Mouse (Mus musculus) ES-Bruce4 (cell line): ENCODE data around the gene Eml2. TPM values are rescaled to one million over a fixed set of nuclear protein-coding genes. Genes with fewer than 3 reads are reported as not detected.

Experiments used
- H3K27ac ChIP-seq: 2 replicates; pipeline ENCODE4 v1.5.1; 2012; ENCODE audit warnings: low read length, inconsistent platforms; ENCODE audit not compliant: insufficient read depth
- H3K27me3 ChIP-seq: 2 replicates; pipeline ENCODE4 v1.6.1; 2012; ENCODE audit warnings: mild to moderate bottlenecking, low read length, inconsistent platforms; ENCODE audit not compliant: control insufficient read depth, poor library complexity, insufficient read depth, severe bottlenecking
- H3K36me3 ChIP-seq: 2 replicates; pipeline ENCODE4 v1.6.1; 2012; ENCODE audit warnings: inconsistent platforms, mild to moderate bottlenecking, low read length, moderate library complexity; ENCODE audit not compliant: control insufficient read depth, poor library complexity, insufficient read depth, severe bottlenecking
- H3K4me1 ChIP-seq: one replicate; pipeline ENCODE4 v1.8.1; 2011; ENCODE audit warnings: low read length; ENCODE audit not compliant: control insufficient read depth, insufficient read depth
- H3K4me3 ChIP-seq: 2 replicates; pipeline ENCODE4 v1.5.1; 2011; ENCODE audit warnings: low read depth, mild to moderate bottlenecking, low read length
- H3K9ac ChIP-seq: 2 replicates; pipeline ENCODE4 v1.6.1; 2012; ENCODE audit warnings: low read depth, mild to moderate bottlenecking, inconsistent platforms; ENCODE audit not compliant: poor library complexity, severe bottlenecking
- H3K9me3 ChIP-seq: replicated peaks from 2 replicates; pipeline ENCODE4 v1.6.1; 2012; ENCODE audit warnings: mild to moderate bottlenecking, low read length, inconsistent platforms; ENCODE audit not compliant: control insufficient read depth, poor library complexity, insufficient read depth, severe bottlenecking
- CTCF ChIP-seq: IDR thresholded peaks from one replicate; pipeline ENCODE4 v1.8.1; 2011; ENCODE audit warnings: low read depth, low read length
- EP300 ChIP-seq: IDR thresholded peaks from 2 replicates; pipeline ENCODE4 v1.6.1; 2011; ENCODE audit warnings: low read depth, low read length; ENCODE audit not compliant: insufficient read depth
- POLR2A ChIP-seq: IDR thresholded peaks from one replicate; pipeline ENCODE4 v1.8.1; 2011; ENCODE audit warnings: low read length; ENCODE audit not compliant: insufficient read depth
- polyA plus RNA-seq: library from polyadenylated mRNA; stranded (reverse); fragments of >200 nt; gene quantifications from 2 replicates; pipeline ENCODE4 v1.2.4, GENCODE M21; 2011; ENCODE audit warnings: low read depth; ENCODE audit not compliant: missing spikeins, insufficient read depth, insufficient read length

The Eml2 gene
- polyA plus RNA-seq, 1 experiment = 64.4 TPM

GRCm38 (mm10) chr7:19158601-19159000, 17.6 kb upstream of the Eml2 start:
- no peaks in the 10 kb centered on the region for H3K4me1 ChIP-seq
- H3K27ac ChIP-seq = no peak overlapping the region
- no peaks in the 10 kb centered on the region for H3K27me3 ChIP-seq
- no peak for TF ChIP-seq CTCF
- no peak for TF ChIP-seq EP300
- TF ChIP-seq POLR2A = no peak
- no peaks in the 10 kb centered on the region for H3K9me3 ChIP-seq
- H3K36me3 ChIP-seq = peaks cover under 1% of the 10 kb centered on the region; the same call in 1 of the 2 replicates
- no peak overlapping the region for H3K4me3 ChIP-seq
- H3K9ac ChIP-seq = no peak overlapping the region

DNA sequence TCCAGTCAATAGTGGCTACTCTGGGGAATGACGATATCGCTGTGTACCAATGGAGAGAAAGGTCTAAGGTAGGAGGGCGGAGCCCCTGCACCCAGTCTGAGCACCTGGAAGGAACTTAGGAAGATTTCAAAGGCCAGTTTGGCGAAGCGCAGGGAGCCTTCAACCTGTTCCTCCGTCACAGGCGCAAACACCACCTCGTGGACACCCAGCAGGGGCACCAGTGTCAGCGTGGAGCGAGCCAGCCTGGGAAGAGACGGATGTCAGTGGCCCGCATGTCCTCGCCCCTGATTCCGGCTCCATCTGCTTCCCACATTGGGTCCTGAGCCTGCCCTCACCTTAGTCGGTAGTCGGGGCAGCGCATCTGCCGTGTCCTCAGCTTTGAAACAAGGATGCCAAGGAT, 16.8 kb upstream of the Eml2 start:
- no peak overlapping the region for H3K27ac ChIP-seq
- H3K27me3 ChIP-seq = no peaks in the 10 kb centered on the region
- peaks cover 2% of the 10 kb centered on the region for H3K4me1 ChIP-seq
- H3K9me3 ChIP-seq = no peaks in the 10 kb centered on the region
- no peak for TF ChIP-seq CTCF
- TF ChIP-seq EP300 = no peak
- no peak for TF ChIP-seq POLR2A
- peak overlapping the region; percentile 54 for H3K9ac ChIP-seq
- no peaks in the 10 kb centered on the region for H3K36me3 ChIP-seq
- H3K4me3 ChIP-seq = peak overlapping the region; percentile 69

- H3K4me3 ChIP-seq = peak overlapping the region; percentile 78
- H3K27me3 ChIP-seq = no peaks in the 10 kb centered on the region
- H3K9ac ChIP-seq = peak overlapping the region; percentile 54
- no peak for TF ChIP-seq CTCF
- TF ChIP-seq POLR2A = no peak
- TF ChIP-seq EP300 = no peak
- no peak overlapping the region for H3K27ac ChIP-seq
- no peaks in the 10 kb centered on the region for H3K9me3 ChIP-seq
- no peaks in the 10 kb centered on the region for H3K36me3 ChIP-seq
- H3K4me1 ChIP-seq = peaks cover 2% of the 10 kb centered on the region
These were observed 16.1 kb upstream of the Eml2 start for GRCm38 (mm10) chr7:19160115-19160514.

DNA sequence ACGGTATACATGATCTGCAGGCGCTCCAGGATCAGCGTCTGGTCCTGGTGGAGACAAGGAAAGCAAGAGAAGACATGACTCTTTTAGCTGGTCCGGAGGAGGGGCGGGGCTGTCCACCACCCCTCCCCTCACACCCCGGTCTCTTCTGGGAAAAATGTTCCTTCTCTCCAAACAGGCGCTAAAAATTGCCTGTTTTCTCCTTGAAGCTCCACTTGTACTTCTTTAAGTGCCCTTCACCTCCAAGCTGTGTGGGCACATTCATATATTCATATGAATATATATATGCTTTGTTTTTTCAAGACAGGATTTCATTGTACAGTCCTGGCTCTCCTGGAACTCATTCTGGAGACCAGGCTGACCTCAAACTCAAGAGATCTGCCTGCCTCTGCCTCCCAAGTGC, 13.3 kb upstream of the Eml2 start:
- Histone ChIP-seq H3K27ac (no peak overlapping the region), H3K27me3 (no peaks in the 10 kb centered on the region), H3K36me3 (no peaks in the 10 kb centered on the region), H3K4me1 (peaks cover 2% of the 10 kb centered on the region), H3K9ac (no peak overlapping the region), H3K9me3 (no peaks in the 10 kb centered on the region), H3K4me3 (no peak overlapping the region)
- no peak for TF ChIP-seq EP300
- no peak for TF ChIP-seq POLR2A

GRCm38 (mm10) chr7:19163752-19164151, 12.5 kb upstream of the Eml2 start:
- peaks cover 2% of the 10 kb centered on the region for H3K4me1 ChIP-seq
- no peak overlapping the region for H3K9ac ChIP-seq
- H3K27ac ChIP-seq = no peak overlapping the region
- TF ChIP-seq CTCF (no peak), EP300 (no peak), POLR2A (no peak)
- no peaks in the 10 kb centered on the region for H3K36me3 ChIP-seq
- H3K4me3 ChIP-seq = peak overlapping the region; percentile 22
- H3K27me3 ChIP-seq = no peaks in the 10 kb centered on the region
- no peaks in the 10 kb centered on the region for H3K9me3 ChIP-seq

GRCm38 (mm10) chr7:19164189-19164588, 12.0 kb upstream of the Eml2 start:
- no peak for TF ChIP-seq POLR2A
- TF ChIP-seq CTCF = no peak
- TF ChIP-seq EP300 = no peak
- Histone ChIP-seq H3K4me1 (peaks cover 2% of the 10 kb centered on the region), H3K9ac (no peak overlapping the region), H3K9me3 (no peaks in the 10 kb centered on the region), H3K36me3 (no peaks in the 10 kb centered on the region), H3K4me3 (peak overlapping the region; percentile 40), H3K27me3 (no peaks in the 10 kb centered on the region), H3K27ac (no peak overlapping the region)

DNA sequence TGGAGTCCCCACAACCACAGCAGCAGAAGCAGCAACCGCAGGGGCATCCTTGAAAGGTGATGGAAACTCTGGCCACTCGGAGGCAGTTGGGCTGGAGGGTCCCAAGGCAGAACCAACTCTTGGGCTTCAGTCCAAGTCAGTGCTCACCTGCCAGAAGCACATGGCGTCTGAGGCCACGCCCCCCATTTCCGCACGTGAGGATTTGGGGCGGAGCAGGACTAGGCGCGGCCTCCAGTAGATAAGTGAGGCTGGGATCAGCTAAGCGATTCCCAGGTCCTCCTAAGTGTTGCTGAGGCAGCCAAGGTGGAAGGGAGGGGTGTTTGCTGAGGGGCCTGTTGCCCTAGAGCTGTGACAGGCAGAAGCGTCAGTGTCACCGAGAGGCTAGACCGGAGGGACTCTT, 11.2 kb upstream of the Eml2 start:
- Histone ChIP-seq H3K9me3 (no peaks in the 10 kb centered on the region), H3K27ac (no peak overlapping the region), H3K27me3 (no peaks in the 10 kb centered on the region), H3K36me3 (no peaks in the 10 kb centered on the region), H3K4me3 (peak overlapping the region; percentile 40), H3K9ac (no peak overlapping the region), H3K4me1 (peaks cover 2% of the 10 kb centered on the region)
- TF ChIP-seq POLR2A (no peak), EP300 (no peak), CTCF (no peak)
